In genomic region chr15:98139763-98140162, GRCm38 (mm10) we compare ENCODE assay signal across 1 mouse cellular context.
TF ChIP-seq lines count a peak whose summit lies in the region.

No protein-coding gene starts in this region.

TF ChIP-seq in CH12.LX, 34 proteins besides CTCF, POLR2A, EP300 and RAD21:
- TF ChIP-seq POLR2AphosphoS2 (IDR thresholded peaks at IDR 0.05; ENCODE audit: low read depth, low read length) (no peak), TCF12 (IDR thresholded peaks at IDR 0.05; ENCODE audit: low read depth, low read length) (no peak), JUND (conservative IDR thresholded peaks at IDR 0.05; ENCODE audit: low read depth, low read length) (no peak), E2F4 (IDR thresholded peaks at IDR 0.05; ENCODE audit: insufficient replicate concordance, low read depth, low read length) (no peak), RCOR1 (conservative IDR thresholded peaks at IDR 0.05; ENCODE audit: low read depth, low read length) (no peak), MEF2A (IDR thresholded peaks at IDR 0.05; ENCODE audit: borderline replicate concordance, low read depth, low read length) (no peak), TBP (conservative IDR thresholded peaks at IDR 0.05; ENCODE audit: low read depth, low read length) (no peak), MAX (IDR thresholded peaks at IDR 0.05; ENCODE audit: low read length) (no peak), GABPA (IDR thresholded peaks at IDR 0.05; ENCODE audit: insufficient replicate concordance, low read depth, low read length) (no peak)
TF ChIP-seq in CH12.LX: peak in this region for 0.
